In genomic region chr2:24935057-24935796, GRCm38 (mm10) we compare ENCODE assay signal across 8 mouse cellular contexts. TPM values are rescaled to one million over a fixed set of nuclear protein-coding genes. Genes with fewer than 3 reads are reported as not detected.
DNase-seq lines count a peak whose midpoint lies in the region; ATAC-seq and TF ChIP-seq lines count a peak whose summit lies in the region.

Arrdc1 (minus strand) TSS chr2:24935252.

- no peaks in the 10 kb centered on the region for H3K36me3 ChIP-seq in embryonic facial prominence, embryonic 15.5 days
- no peaks in the 10 kb centered on the region for H3K36me3 ChIP-seq in limb, embryonic 14.5 days (ENCODE audit: control insufficient read depth, insufficient read depth, low read length)
- no peaks in the 10 kb centered on the region for H3K36me3 ChIP-seq in midbrain, postnatal 0 days (ENCODE audit: insufficient read depth, low read length)

- peak within 1 kb of the TSS; percentile 97 for H3K4me2 ChIP-seq in embryonic facial prominence, embryonic 15.5 days (replicated peaks)
- peak within 1 kb of the TSS; percentile 95 for H3K4me2 ChIP-seq in limb, embryonic 14.5 days (replicated peaks; ENCODE audit: low read depth, low read length, severe bottlenecking)
- H3K4me2 ChIP-seq in midbrain, postnatal 0 days (ENCODE audit: low read depth, low read length, poor library complexity, severe bottlenecking): peak within 1 kb of the TSS; percentile 85

- H3K27me3 ChIP-seq in embryonic facial prominence, embryonic 15.5 days: no peaks in the 10 kb centered on the region
- H3K27me3 ChIP-seq in limb, embryonic 14.5 days (ENCODE audit: control insufficient read depth, insufficient read depth, low read length): no peaks in the 10 kb centered on the region
- H3K27me3 ChIP-seq in midbrain, postnatal 0 days (ENCODE audit: insufficient read depth, low read length): no peaks in the 10 kb centered on the region

- H3K9me3 ChIP-seq in embryonic facial prominence, embryonic 15.5 days (replicated peaks): no peaks in the 10 kb centered on the region
- no peaks in the 10 kb centered on the region for H3K9me3 ChIP-seq in limb, embryonic 14.5 days (ENCODE audit: control insufficient read depth, low read length)
- no peaks in the 10 kb centered on the region for H3K9me3 ChIP-seq in midbrain, postnatal 0 days (ENCODE audit: low read length)

- peak within 1 kb of the TSS; percentile 97 for H3K27ac ChIP-seq in bone marrow, adult 2 months (ENCODE audit: control insufficient read depth, insufficient read depth, low read depth, low read length, poor library complexity)
- H3K27ac ChIP-seq in embryonic facial prominence, embryonic 15.5 days (replicated peaks): peak within 1 kb of the TSS; percentile 86
- 0 out of 2 replicates have a peak within 1 kb of the TSS, but pooled peaks have one; percentile 13 for H3K27ac ChIP-seq in limb, embryonic 14.5 days (replicated peaks; ENCODE audit: low read depth, low read length)
- H3K27ac ChIP-seq in midbrain, postnatal 0 days (ENCODE audit: low read depth, low read length): peak within 1 kb of the TSS; percentile 72

- TF ChIP-seq CTCF in bone marrow, adult 2 months (IDR thresholded peaks at IDR 0.05; ENCODE audit: control insufficient read depth, insufficient read depth, low read length): peak; percentile 55
- TF ChIP-seq CTCF in midbrain, postnatal 0 days (IDR thresholded peaks at IDR 0.05): peak; percentile 72

- H3K4me1 ChIP-seq in bone marrow, adult 2 months (ENCODE audit: control insufficient read depth, insufficient read depth, low read length): peaks cover 2% of the 10 kb centered on the region; the same call in 1 of the 2 replicates
- H3K4me1 ChIP-seq in embryonic facial prominence, embryonic 15.5 days: peaks cover 23% of the 10 kb centered on the region
- peaks cover 9% of the 10 kb centered on the region for H3K4me1 ChIP-seq in limb, embryonic 14.5 days (ENCODE audit: control insufficient read depth, insufficient read depth, low read length)
- H3K4me1 ChIP-seq in midbrain, postnatal 0 days (ENCODE audit: insufficient read depth, low read length): peaks cover 2% of the 10 kb centered on the region; the same call in 1 of the 2 replicates

- under 1% methylated on average over 48 of the region's 49 CpGs for WGBS in bone marrow, adult 2 months
- under 1% methylated on average over 46 of the region's 49 CpGs for WGBS in embryonic facial prominence, embryonic 15.5 days
- under 1% methylated on average over 45 of the region's 49 CpGs for WGBS in limb, embryonic 14.5 days
- 1% methylated on average over 43 of the region's 49 CpGs for WGBS in midbrain, postnatal 0 days

- peak; percentile 99 for DNase-seq in 416B (ENCODE audit: low read depth)
- peak; percentile 90 for DNase-seq in heart, adult 8-10 months (ENCODE audit: low spot score)
- peak; percentile 97 for DNase-seq in kidney, adult 9 months
- DNase-seq in limb, embryonic 14.5 days (ENCODE audit: low spot score): peak; percentile 94
- DNase-seq in midbrain, postnatal 0 days (ENCODE audit: low spot score): peak; percentile 93
- DNase-seq in spleen, postnatal 14 days (ENCODE audit: low spot score in 2 of 2): peak; percentile 92

- H3K9ac ChIP-seq in embryonic facial prominence, embryonic 15.5 days: peak within 1 kb of the TSS; percentile 71
- peak within 1 kb of the TSS; percentile 65 for H3K9ac ChIP-seq in limb, embryonic 14.5 days (ENCODE audit: low read depth, low read length, severe bottlenecking)
- H3K9ac ChIP-seq in midbrain, postnatal 0 days (replicated peaks; ENCODE audit: low read length, poor library complexity, severe bottlenecking): peak within 1 kb of the TSS; percentile 87

- peak; percentile 91 for ATAC-seq in embryonic facial prominence, embryonic 15.5 days (ENCODE audit: insufficient number of reproducible peaks, low FRiP score, low TSS enrichment, low read depth)
- peak; percentile 95 for ATAC-seq in limb, embryonic 14.5 days (ENCODE audit: low FRiP score, low read depth)
- ATAC-seq in midbrain, postnatal 0 days (ENCODE audit: low FRiP score): peak; percentile 90

- H3K4me3 ChIP-seq in bone marrow, adult 2 months (replicated peaks; ENCODE audit: control insufficient read depth, low read depth, low read length): peak within 1 kb of the TSS; percentile 73
- peak within 1 kb of the TSS; percentile 73 for H3K4me3 ChIP-seq in embryonic facial prominence, embryonic 15.5 days (replicated peaks)
- peak within 1 kb of the TSS; percentile 69 for H3K4me3 ChIP-seq in limb, embryonic 14.5 days (replicated peaks; ENCODE audit: low read length)
- peak within 1 kb of the TSS; percentile 74 for H3K4me3 ChIP-seq in midbrain, postnatal 0 days (ENCODE audit: low read depth, low read length)

- TF ChIP-seq POLR2A in bone marrow, adult 2 months (IDR thresholded peaks at IDR 0.05; ENCODE audit: borderline replicate concordance, control insufficient read depth, low read depth, low read length): peak; percentile 80
- TF ChIP-seq POLR2A in limb, embryonic 14.5 days (IDR thresholded peaks at IDR 0.05; ENCODE audit: borderline replicate concordance, extremely low read depth, insufficient read depth, insufficient read length): no peak

RNA-seq across cellular contexts. Expression of gene Arrdc1, which starts in this region (rescaled TPM):
- polyA plus RNA-seq in bone marrow, adult 2 months (2011; ENCODE audit: insufficient read depth, insufficient read length, low replicate concordance, missing spikeins): 77.0 and 140 TPM in 2 replicates
- 50.5 and 52.7 TPM in 2 replicates for polyA plus RNA-seq in embryonic facial prominence, embryonic 15.5 days (2015; fragmentation: Nextera tagmentation; extraction: Ambion mirVana)
- total RNA-seq in heart, adult 8-10 months (2022): 1 to 10 TPM; 3.0 to 6.7 (median 5.4) TPM
- polyA plus RNA-seq in limb, embryonic 14.5 days (2012; rRNA removed): 65.0 and 80.7 TPM in 2 replicates
- polyA plus RNA-seq in limb, embryonic 14.5 days (2014; fragmentation: Nextera tagmentation; extraction: Ambion mirVana): 33.1 and 34.1 TPM in 2 replicates
- 55.7 and 62.3 TPM in 2 replicates for total RNA-seq in midbrain, postnatal 0 days (2014; rRNA removed)
- polyA plus RNA-seq in midbrain, postnatal 0 days (2015; fragmentation: Nextera tagmentation; extraction: Ambion mirVana): 44.7 and 46.9 TPM in 2 replicates

Comparison
In these comparisons a context has a peak if more than half of its experiments do, and no peak if none do; other contexts are left out.
1. Peak in every context shown above with its lines: DNase-seq, ATAC-seq, H3K4me3 ChIP-seq and H3K27ac ChIP-seq.
2. H3K27ac ChIP-seq: peak in every context shown above with its lines; median percentile 97 in bone marrow, adult 2 months; 86 in embryonic facial prominence, embryonic 15.5 days; 72 in midbrain, postnatal 0 days; 13 in limb, embryonic 14.5 days.